Mouse (Mus musculus) spleen, adult 2 months (tissue): Measurements from ENCODE around the gene Gse1.

Source experiments
- CTCF ChIP-seq: fragments of 200-500 bp; IDR thresholded peaks from 2 replicates; pipeline ENCODE4 v1.5.1; 2011; ENCODE audit warnings: mild to moderate bottlenecking, inconsistent platforms; ENCODE audit not compliant: insufficient read depth, insufficient read length, insufficient replicate concordance; ENCODE audit errors: extremely low read depth
- POLR2A ChIP-seq: fragments of 200-500 bp; IDR thresholded peaks from 2 replicates; pipeline ENCODE4 v1.6.1; 2011; ENCODE audit warnings: low read depth, low read length, inconsistent platforms

- TF ChIP-seq CTCF = no peak
- TF ChIP-seq POLR2A = no peak
Observed at GRCm38 (mm10) chr8:120230081-120230480, 1.8 kb downstream of the Gse1 start.
